ENCODE assay signal across 16 mouse cellular contexts in genomic region chr9:84472696-84473095, GRCm38 (mm10).
DNase-seq lines count a peak whose midpoint lies in the region; ATAC-seq and TF ChIP-seq lines count a peak whose summit lies in the region.
"Had no signal": no experiment of that assay in that cellular context is flagged by ENCODE, and none has a peak within 500 bp of the region (broad histone marks: within the 10 kb centered on the region; RNA-seq: fewer than 3 reads in every experiment).

No protein-coding gene starts in this region.

- H3K4me3 ChIP-seq in heart, embryonic 11.5 days (ENCODE audit: low read depth, low read length) = no peak overlapping the region
- H3K4me3 ChIP-seq in lung, adult 2 months (replicated peaks; ENCODE audit: extremely low read depth, low read depth, low read length) = no peak overlapping the region
- H3K4me3 ChIP-seq in embryonic facial prominence, embryonic 10.5 days = no peak overlapping the region
- H3K4me3 ChIP-seq: embryonic facial prominence, embryonic 13.5 days; heart, adult 2 months; hindbrain, embryonic 13.5 days; limb, embryonic 15.5 days had no signal

- H3K36me3 ChIP-seq in heart, embryonic 11.5 days (ENCODE audit: control insufficient read depth, insufficient read depth, low read length) = no peaks in the 10 kb centered on the region
- H3K36me3 ChIP-seq in embryonic facial prominence, embryonic 10.5 days (replicated peaks) = no peaks in the 10 kb centered on the region
- H3K36me3 ChIP-seq: embryonic facial prominence, embryonic 13.5 days; hindbrain, embryonic 13.5 days; limb, embryonic 15.5 days had no signal

- TF ChIP-seq POLR2A in lung, adult 2 months (IDR thresholded peaks at IDR 0.05; ENCODE audit: borderline replicate concordance, extremely low read depth, low read depth, low read length) = no peak

- DNase-seq in heart, adult 18-20 months = peak; percentile 33 to 51
- DNase-seq in lung, postnatal 10 days = peak; percentile 4
- DNase-seq in lung, adult 2 months = no peak
- peak; percentile 9 for DNase-seq in gastrocnemius, postnatal 10 days
- peak; percentile 11 for DNase-seq in heart, postnatal 4 days
- DNase-seq in embryonic facial prominence, embryonic 10.5 days (ENCODE audit: low spot score) = no peak
- DNase-seq in right cerebral cortex, adult 18-20 months = no peak
- DNase-seq: B cell, adult 2 months; lung, embryonic 14.5 days; thymus, postnatal 36 days had no signal

- H3K4me1 ChIP-seq in heart, embryonic 11.5 days (ENCODE audit: control insufficient read depth, insufficient read depth, low read length) = no peaks in the 10 kb centered on the region
- H3K4me1 ChIP-seq in lung, adult 2 months (ENCODE audit: control insufficient read depth, insufficient read depth, low read length) = no peaks in the 10 kb centered on the region
- no peaks in the 10 kb centered on the region for H3K4me1 ChIP-seq in embryonic facial prominence, embryonic 10.5 days
- H3K4me1 ChIP-seq: embryonic facial prominence, embryonic 13.5 days; hindbrain, embryonic 13.5 days; limb, embryonic 15.5 days had no signal

- H3K27ac ChIP-seq in heart, embryonic 11.5 days (ENCODE audit: low read depth, low read length) = no peak overlapping the region
- H3K27ac ChIP-seq in embryonic facial prominence, embryonic 10.5 days (replicated peaks) = no peak overlapping the region
- H3K27ac ChIP-seq: embryonic facial prominence, embryonic 13.5 days; heart, adult 2 months; hindbrain, embryonic 13.5 days; limb, embryonic 15.5 days had no signal

- H3K4me2 ChIP-seq in heart, embryonic 11.5 days = no peak overlapping the region
- H3K4me2 ChIP-seq: embryonic facial prominence, embryonic 13.5 days; hindbrain, embryonic 13.5 days; limb, embryonic 15.5 days; lung, embryonic 14.5 days had no signal

- no peak for ATAC-seq in heart, embryonic 11.5 days (replicated peaks; ENCODE audit: insufficient number of reproducible peaks, low FRiP score, low TSS enrichment)
- ATAC-seq: intestine, embryonic 16.5 days had no signal

- 74% methylated on average over 4 of the region's 4 CpGs for WGBS in heart, embryonic 11.5 days (ENCODE audit: insufficient replicate concordance)
- 56% methylated on average over 4 of the region's 4 CpGs for WGBS in lung, adult 2 months
- WGBS in embryonic facial prominence, embryonic 10.5 days = 82% methylated on average over 4 of the region's 4 CpGs

- H3K27me3 ChIP-seq in heart, embryonic 11.5 days (ENCODE audit: control insufficient read depth, insufficient read depth, low read length) = no peaks in the 10 kb centered on the region
- H3K27me3 ChIP-seq in embryonic facial prominence, embryonic 10.5 days (replicated peaks; ENCODE audit: low read depth, poor library complexity, severe bottlenecking) = no peaks in the 10 kb centered on the region
- H3K27me3 ChIP-seq: embryonic facial prominence, embryonic 13.5 days; hindbrain, embryonic 13.5 days; limb, embryonic 15.5 days had no signal

- no peaks in the 10 kb centered on the region for H3K9me3 ChIP-seq in heart, embryonic 11.5 days (replicated peaks; ENCODE audit: control insufficient read depth, low read length)
- H3K9me3 ChIP-seq in embryonic facial prominence, embryonic 10.5 days = no peaks in the 10 kb centered on the region
- H3K9me3 ChIP-seq: embryonic facial prominence, embryonic 13.5 days; hindbrain, embryonic 13.5 days; limb, embryonic 15.5 days had no signal

- H3K9ac ChIP-seq in heart, embryonic 11.5 days (ENCODE audit: low read depth, low read length) = no peak overlapping the region
- H3K9ac ChIP-seq: embryonic facial prominence, embryonic 13.5 days; hindbrain, embryonic 13.5 days; limb, embryonic 15.5 days; lung, embryonic 14.5 days had no signal

- TF ChIP-seq CTCF in lung, adult 2 months (IDR thresholded peaks at IDR 0.05; ENCODE audit: insufficient read depth, low read length) = no peak

Comparison
In these comparisons a context has a peak if more than half of its experiments do, and no peak if none do; other contexts are left out.
1. DNase-seq: peak in heart, adult 18-20 months (2 of 2), lung, postnatal 10 days (single experiment), gastrocnemius, postnatal 10 days (single experiment) and heart, postnatal 4 days (single experiment); none in lung, adult 2 months (single experiment), embryonic facial prominence, embryonic 10.5 days (single experiment) and right cerebral cortex, adult 18-20 months (single experiment).